Mouse (Mus musculus) C3H10T1/2 (cell line): ENCODE results near the gene Cpsf3. TPM values are rescaled to one million over a fixed set of nuclear protein-coding genes. Genes with fewer than 3 reads are reported as not detected.

Source experiments
- polyA plus RNA-seq, 2 experiments: library from polyadenylated mRNA; unstranded; fragments of >200 nt; fragmentation: generic; extraction: Trizol; gene quantifications; one replicate each; pipeline ENCODE4 v1.2.1; 2012; ENCODE audit warnings: missing spikeins in 2 of 2

Cpsf3 gene
- polyA plus RNA-seq = 10 to 100 TPM; 19.5 to 45.6 TPM

DNA sequence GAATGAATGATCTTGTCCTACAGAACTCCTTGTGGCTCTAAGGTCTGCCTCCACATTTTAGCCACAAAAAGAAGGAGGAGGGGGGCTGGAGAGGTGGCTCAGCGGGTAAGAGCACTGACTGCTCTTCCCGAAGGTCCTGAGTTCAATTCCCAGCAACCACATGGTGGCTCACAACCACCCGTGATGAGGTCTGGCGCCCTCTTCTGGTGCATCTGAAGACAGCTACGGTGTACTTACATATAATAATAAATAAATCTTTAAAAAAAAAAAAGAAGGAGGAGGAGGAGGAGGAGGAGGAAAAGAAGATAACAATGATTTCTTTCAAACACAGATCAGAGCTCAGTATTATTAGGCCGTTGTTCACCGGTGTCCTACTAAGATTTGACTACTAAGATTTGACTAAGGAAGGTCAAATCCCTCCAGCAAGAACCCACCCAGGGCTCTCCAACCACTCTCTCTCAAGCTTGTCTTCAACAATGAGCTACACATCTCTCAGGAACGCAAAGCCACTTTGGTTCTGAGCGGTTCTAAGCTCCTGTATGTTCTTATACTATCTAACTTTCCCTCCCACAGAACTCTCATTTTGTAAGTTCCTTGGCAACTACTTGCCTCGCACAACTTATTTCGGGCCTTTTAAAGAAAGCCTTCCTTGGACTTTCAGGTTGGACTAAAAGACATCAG lies at the start of gene Cpsf3:
Gene Cpsf3 (plus strand): TSS at position 631 of the 681 bp plus-strand sequence.

GRCm38 (mm10) chr12:21286243-21286622 lies 1.0 kb downstream of the Cpsf3 start, which contains the start of gene Itgb1bp1:
Itgb1bp1 (minus strand) TSS chr12:21286284.

GRCm38 (mm10) chr12:21315923-21316868 lies 31.0 kb downstream of the Cpsf3 start, which contains the start of gene Iah1:
Iah1 (plus strand) TSS chr12:21316389.

Other genes starting within 250 kb of the Cpsf3 start
- 10 to 100 TPM; 31.6 to 42.6 TPM for gene Itgb1bp1, start 893 bp downstream of the Cpsf3 start, polyA plus RNA-seq
- 10 to 100 TPM; 19.0 to 62.0 TPM for gene Iah1, start 31.0 kb downstream of the Cpsf3 start, polyA plus RNA-seq
- gene Adam17, start 88.2 kb downstream of the Cpsf3 start, polyA plus RNA-seq = 1 to 10 TPM in 1 of 2 experiments, under 1 TPM in 1; 0.62 to 9.9 TPM
- 100 to 1,000 TPM in 1 of 2 experiments, 10 to 100 TPM in 1; 54.9 to 190 TPM for gene Ywhaq, start 132.2 kb downstream of the Cpsf3 start, polyA plus RNA-seq